8 mouse cellular contexts compared by ENCODE assay signal in the genomic region with DNA sequence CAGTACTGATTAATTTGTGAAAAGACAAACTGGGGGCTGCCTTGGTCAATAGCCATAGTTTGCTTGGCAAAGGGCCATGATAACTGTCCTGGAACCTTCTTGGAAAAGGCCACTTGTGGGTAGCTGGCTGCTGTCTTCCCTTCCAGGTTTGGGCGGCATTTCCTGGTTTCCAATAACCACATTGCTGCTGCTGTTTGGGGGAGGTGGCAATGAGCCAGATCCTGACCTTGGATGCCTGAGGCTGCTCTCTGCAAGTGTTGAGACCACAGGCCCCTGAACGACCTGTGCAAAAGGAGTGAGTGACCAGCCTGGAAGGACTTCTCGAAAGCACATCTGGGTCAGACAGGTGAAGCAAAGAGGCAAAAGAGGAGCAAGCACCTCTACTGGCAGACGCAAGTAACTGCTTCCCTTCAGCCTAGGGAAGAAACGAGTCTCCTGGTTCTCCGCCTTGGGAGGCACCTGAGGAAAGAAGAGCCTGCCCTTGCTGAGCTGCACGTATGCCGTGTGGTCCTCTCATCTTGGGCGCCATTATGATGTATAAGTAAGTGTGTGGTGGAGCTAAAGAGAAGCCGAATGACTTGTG.
DNase-seq lines count a peak whose midpoint lies in the region; ATAC-seq and TF ChIP-seq lines count a peak whose summit lies in the region.
"Had no signal": no experiment of that assay in that cellular context is flagged by ENCODE, and none has a peak within 500 bp of the region (broad histone marks: within the 10 kb centered on the region; RNA-seq: fewer than 3 reads in every experiment).

No protein-coding gene starts in this region.

- no peak for DNase-seq in midbrain, embryonic 14.5 days
- peak; percentile 75 for DNase-seq in R1 (ENCODE audit: low read depth, low spot score)
- DNase-seq in layer of hippocampus, postnatal 10 days (ENCODE audit: low spot score in 2 of 2) = no peak
- DNase-seq: thymus, adult 18-20 months had no signal

- peaks cover 15% of the 10 kb centered on the region for H3K4me1 ChIP-seq in hindbrain, embryonic 16.5 days (ENCODE audit: control insufficient read depth, insufficient read depth, low read depth, low read length)
- peaks cover 42% of the 10 kb centered on the region for H3K4me1 ChIP-seq in hindbrain, embryonic 13.5 days (replicated peaks)
- peaks cover 16% of the 10 kb centered on the region for H3K4me1 ChIP-seq in midbrain, embryonic 15.5 days
- H3K4me1 ChIP-seq in midbrain, embryonic 14.5 days (ENCODE audit: control insufficient read depth, insufficient read depth, low read length) = peaks cover 4% of the 10 kb centered on the region; the same call in 1 of the 2 replicates
- no peaks in the 10 kb centered on the region for H3K4me1 ChIP-seq in small intestine, adult 2 months (ENCODE audit: control insufficient read depth, insufficient read depth, insufficient read length, low read length)

- H3K9ac ChIP-seq in hindbrain, embryonic 16.5 days (ENCODE audit: low read depth, low read length) = no peak overlapping the region
- no peak overlapping the region for H3K9ac ChIP-seq in hindbrain, embryonic 13.5 days
- H3K9ac ChIP-seq in midbrain, embryonic 15.5 days = no peak overlapping the region
- no peak overlapping the region for H3K9ac ChIP-seq in midbrain, embryonic 14.5 days (replicated peaks; ENCODE audit: low read length)

- ATAC-seq in hindbrain, embryonic 16.5 days = 0 out of 2 replicates have a peak, but pooled peaks have one; percentile 7
- ATAC-seq in hindbrain, embryonic 13.5 days (ENCODE audit: low FRiP score) = no peak
- ATAC-seq in midbrain, embryonic 15.5 days (replicated peaks) = 0 out of 2 replicates have a peak, but pooled peaks have one; percentile 10
- no peak for ATAC-seq in midbrain, embryonic 14.5 days (ENCODE audit: low FRiP score, low TSS enrichment)

- H3K27ac ChIP-seq in hindbrain, embryonic 16.5 days (ENCODE audit: low read depth, low read length) = no peak overlapping the region
- H3K27ac ChIP-seq in hindbrain, embryonic 13.5 days = no peak overlapping the region
- H3K27ac ChIP-seq in midbrain, embryonic 15.5 days = no peak overlapping the region
- no peak overlapping the region for H3K27ac ChIP-seq in midbrain, embryonic 14.5 days (replicated peaks; ENCODE audit: low read depth, low read length)
- no peak overlapping the region for H3K27ac ChIP-seq in small intestine, adult 2 months (ENCODE audit: insufficient read depth, low read depth, low read length)

- H3K36me3 ChIP-seq in hindbrain, embryonic 16.5 days (ENCODE audit: control insufficient read depth, insufficient read depth, low read length) = no peaks in the 10 kb centered on the region
- H3K36me3 ChIP-seq in hindbrain, embryonic 13.5 days = no peaks in the 10 kb centered on the region
- no peaks in the 10 kb centered on the region for H3K36me3 ChIP-seq in midbrain, embryonic 15.5 days (replicated peaks)
- H3K36me3 ChIP-seq in midbrain, embryonic 14.5 days (ENCODE audit: control insufficient read depth, insufficient read depth, low read length) = no peaks in the 10 kb centered on the region
- no peaks in the 10 kb centered on the region for H3K36me3 ChIP-seq in small intestine, adult 2 months (ENCODE audit: control insufficient read depth, insufficient read depth, low read length)

- H3K4me2 ChIP-seq in hindbrain, embryonic 16.5 days (ENCODE audit: low read length) = no peak overlapping the region
- H3K4me2 ChIP-seq in hindbrain, embryonic 13.5 days = no peak overlapping the region
- no peak overlapping the region for H3K4me2 ChIP-seq in midbrain, embryonic 15.5 days
- no peak overlapping the region for H3K4me2 ChIP-seq in midbrain, embryonic 14.5 days (ENCODE audit: low read length)

- no peak for TF ChIP-seq POLR2A in small intestine, adult 2 months (IDR thresholded peaks at IDR 0.05; ENCODE audit: low read depth, low read length)

- H3K9me3 ChIP-seq in hindbrain, embryonic 16.5 days (ENCODE audit: control insufficient read depth, low read length) = no peaks in the 10 kb centered on the region
- no peaks in the 10 kb centered on the region for H3K9me3 ChIP-seq in hindbrain, embryonic 13.5 days
- H3K9me3 ChIP-seq in midbrain, embryonic 15.5 days = no peaks in the 10 kb centered on the region
- no peaks in the 10 kb centered on the region for H3K9me3 ChIP-seq in midbrain, embryonic 14.5 days (ENCODE audit: control insufficient read depth, low read length)

- TF ChIP-seq CTCF in small intestine, adult 2 months (IDR thresholded peaks at IDR 0.05; ENCODE audit: extremely low read depth, insufficient read length, insufficient replicate concordance, low read depth, low read length) = peak; percentile 25; the same call in 1 of the 2 replicates

- H3K27me3 ChIP-seq in hindbrain, embryonic 16.5 days (replicated peaks; ENCODE audit: control insufficient read depth, insufficient read depth, low read length) = no peaks in the 10 kb centered on the region; the same call in 1 of the 2 replicates
- peaks cover 29% of the 10 kb centered on the region for H3K27me3 ChIP-seq in hindbrain, embryonic 13.5 days
- 0 out of 2 replicates have a peak, but pooled peaks cover 6% of the 10 kb centered on the region for H3K27me3 ChIP-seq in midbrain, embryonic 15.5 days (replicated peaks)
- no peaks in the 10 kb centered on the region for H3K27me3 ChIP-seq in midbrain, embryonic 14.5 days (ENCODE audit: control insufficient read depth, insufficient read depth, low read length)
- no peaks in the 10 kb centered on the region for H3K27me3 ChIP-seq in small intestine, adult 2 months (ENCODE audit: control insufficient read depth, insufficient read depth, low read length)

- no peak overlapping the region for H3K4me3 ChIP-seq in hindbrain, embryonic 16.5 days (ENCODE audit: low read length)
- no peak overlapping the region for H3K4me3 ChIP-seq in hindbrain, embryonic 13.5 days
- no peak overlapping the region for H3K4me3 ChIP-seq in midbrain, embryonic 15.5 days
- H3K4me3 ChIP-seq in midbrain, embryonic 14.5 days (replicated peaks; ENCODE audit: low read depth, low read length) = no peak overlapping the region
- no peak overlapping the region for H3K4me3 ChIP-seq in small intestine, adult 2 months (ENCODE audit: low read depth, low read length)

- 57% methylated on average over 10 of the region's 10 CpGs for WGBS in hindbrain, embryonic 16.5 days
- WGBS in hindbrain, embryonic 13.5 days = 48% methylated on average over 10 of the region's 10 CpGs
- WGBS in midbrain, embryonic 15.5 days = 52% methylated on average over 10 of the region's 10 CpGs
- WGBS in midbrain, embryonic 14.5 days = 54% methylated on average over 10 of the region's 10 CpGs
- 56% methylated on average over 10 of the region's 10 CpGs for WGBS in small intestine, adult 2 months

Comparison
In these comparisons a context has a peak if more than half of its experiments do, and no peak if none do; other contexts are left out.
1. ATAC-seq: peak in hindbrain, embryonic 16.5 days (single experiment) and midbrain, embryonic 15.5 days (single experiment); none in hindbrain, embryonic 13.5 days (single experiment) and midbrain, embryonic 14.5 days (single experiment).